Mouse (Mus musculus): ENCODE measurements at regions not wholly inside any gene's neighbourhood (a gene's known extent, or its start where the extent isn't known, plus 50 kb on each side); places are given as distances from the start of the nearest gene placed in this dataset.
A peak's percentile ranks its signal among the peaks of the same experiment; 100 is the strongest.
"Not testable (repeated sequence)": the region's sequence is repeated elsewhere in the genome, so short reads cannot be mapped to it uniquely, and the experiment has no call there.

- no peak for TF ChIP-seq CTCF (IDR thresholded peaks at IDR 0.05; ENCODE audit: low read depth)
- H3K4me3 ChIP-seq (ENCODE audit: low read depth, low read length): no peak overlapping the region
- H3K9me3 ChIP-seq (ENCODE audit: control insufficient read depth): no peaks in the 10 kb centered on the region
- H3K36me3 ChIP-seq (ENCODE audit: control insufficient read depth, insufficient read depth): no peaks in the 10 kb centered on the region
- H3K4me1 ChIP-seq (replicated peaks; ENCODE audit: control insufficient read depth, insufficient read depth, low read length): no peaks in the 10 kb centered on the region
- ATAC-seq: no peak
- no peaks in the 10 kb centered on the region for H3K27me3 ChIP-seq (replicated peaks; ENCODE audit: control insufficient read depth, insufficient read depth, low read length)
- 39% methylated on average over 10 of the region's 10 CpGs for WGBS
- no peak overlapping the region for H3K9ac ChIP-seq (ENCODE audit: low read depth, low read length)
- no peak overlapping the region for H3K4me2 ChIP-seq (replicated peaks; ENCODE audit: low read depth)
- H3K27ac ChIP-seq (ENCODE audit: low read depth, low read length): no peak overlapping the region
These were observed 295.0 kb downstream of the Diras2 start for GRCm38 (mm10) chr13:52236105-52236504.

GRCm38 (mm10) chr13:52239563-52239962 lies 291.5 kb downstream of the Diras2 start:
- no peaks in the 10 kb centered on the region for H3K27me3 ChIP-seq (replicated peaks; ENCODE audit: control insufficient read depth, insufficient read depth, low read length)
- H3K4me1 ChIP-seq (replicated peaks; ENCODE audit: control insufficient read depth, insufficient read depth, low read length): no peaks in the 10 kb centered on the region
- no peak overlapping the region for H3K4me2 ChIP-seq (replicated peaks; ENCODE audit: low read depth)
- ATAC-seq: no peak
- TF ChIP-seq CTCF (IDR thresholded peaks at IDR 0.05; ENCODE audit: low read depth): no peak
- no peaks in the 10 kb centered on the region for H3K9me3 ChIP-seq (ENCODE audit: control insufficient read depth)
- H3K27ac ChIP-seq (ENCODE audit: low read depth, low read length): no peak overlapping the region
- no peaks in the 10 kb centered on the region for H3K36me3 ChIP-seq (ENCODE audit: control insufficient read depth, insufficient read depth)
- no peak overlapping the region for H3K9ac ChIP-seq (ENCODE audit: low read depth, low read length)
- 95% methylated on average over 1 of the region's 1 CpGs for WGBS
- H3K4me3 ChIP-seq (ENCODE audit: low read depth, low read length): no peak overlapping the region

- 69% methylated on average over 1 of the region's 1 CpGs for WGBS
- Histone ChIP-seq H3K27ac (ENCODE audit: low read depth, low read length) (no peak overlapping the region), H3K4me1 (replicated peaks; ENCODE audit: control insufficient read depth, insufficient read depth, low read length) (no peaks in the 10 kb centered on the region), H3K27me3 (replicated peaks; ENCODE audit: control insufficient read depth, insufficient read depth, low read length) (no peaks in the 10 kb centered on the region), H3K36me3 (ENCODE audit: control insufficient read depth, insufficient read depth) (no peaks in the 10 kb centered on the region), H3K9me3 (ENCODE audit: control insufficient read depth) (no peaks in the 10 kb centered on the region), H3K4me2 (replicated peaks; ENCODE audit: low read depth) (no peak overlapping the region), H3K4me3 (ENCODE audit: low read depth, low read length) (no peak overlapping the region), H3K9ac (ENCODE audit: low read depth, low read length) (no peak overlapping the region)
- ATAC-seq: no peak
- TF ChIP-seq CTCF (IDR thresholded peaks at IDR 0.05; ENCODE audit: low read depth): no peak
These were observed 289.3 kb downstream of the Diras2 start for GRCm38 (mm10) chr13:52241761-52242160.

- H3K4me3 ChIP-seq (ENCODE audit: low read depth, low read length): no peak overlapping the region
- H3K9me3 ChIP-seq (ENCODE audit: control insufficient read depth): no peaks in the 10 kb centered on the region
- WGBS: 82% methylated on average over 2 of the region's 2 CpGs
- no peaks in the 10 kb centered on the region for H3K36me3 ChIP-seq (ENCODE audit: control insufficient read depth, insufficient read depth)
- no peaks in the 10 kb centered on the region for H3K27me3 ChIP-seq (replicated peaks; ENCODE audit: control insufficient read depth, insufficient read depth, low read length)
- H3K4me2 ChIP-seq (replicated peaks; ENCODE audit: low read depth): no peak overlapping the region
- ATAC-seq: no peak
- no peaks in the 10 kb centered on the region for H3K4me1 ChIP-seq (replicated peaks; ENCODE audit: control insufficient read depth, insufficient read depth, low read length)
- no peak overlapping the region for H3K27ac ChIP-seq (ENCODE audit: low read depth, low read length)
- no peak overlapping the region for H3K9ac ChIP-seq (ENCODE audit: low read depth, low read length)
- TF ChIP-seq CTCF (IDR thresholded peaks at IDR 0.05; ENCODE audit: low read depth): no peak
These were observed 281.6 kb downstream of the Diras2 start for GRCm38 (mm10) chr13:52249492-52249891.

GRCm38 (mm10) chr13:52250371-52250770 lies 280.7 kb downstream of the Diras2 start:
- H3K9ac ChIP-seq (ENCODE audit: low read depth, low read length): no peak overlapping the region
- H3K27me3 ChIP-seq (replicated peaks; ENCODE audit: control insufficient read depth, insufficient read depth, low read length): no peaks in the 10 kb centered on the region
- no peaks in the 10 kb centered on the region for H3K4me1 ChIP-seq (replicated peaks; ENCODE audit: control insufficient read depth, insufficient read depth, low read length)
- H3K9me3 ChIP-seq (ENCODE audit: control insufficient read depth): no peaks in the 10 kb centered on the region
- H3K4me3 ChIP-seq (ENCODE audit: low read depth, low read length): no peak overlapping the region
- TF ChIP-seq CTCF (IDR thresholded peaks at IDR 0.05; ENCODE audit: low read depth): peak; percentile 50
- WGBS: 46% methylated on average over 4 of the region's 4 CpGs
- no peaks in the 10 kb centered on the region for H3K36me3 ChIP-seq (ENCODE audit: control insufficient read depth, insufficient read depth)
- H3K4me2 ChIP-seq (replicated peaks; ENCODE audit: low read depth): no peak overlapping the region
- ATAC-seq: no peak
- no peak overlapping the region for H3K27ac ChIP-seq (ENCODE audit: low read depth, low read length)

GRCm38 (mm10) chr13:52252303-52252702 lies 278.8 kb downstream of the Diras2 start:
- Histone ChIP-seq H3K9ac (ENCODE audit: low read depth, low read length) (no peak overlapping the region), H3K36me3 (ENCODE audit: control insufficient read depth, insufficient read depth) (no peaks in the 10 kb centered on the region), H3K27ac (ENCODE audit: low read depth, low read length) (no peak overlapping the region), H3K9me3 (ENCODE audit: control insufficient read depth) (no peaks in the 10 kb centered on the region), H3K4me1 (replicated peaks; ENCODE audit: control insufficient read depth, insufficient read depth, low read length) (no peaks in the 10 kb centered on the region), H3K4me2 (replicated peaks; ENCODE audit: low read depth) (no peak overlapping the region), H3K4me3 (ENCODE audit: low read depth, low read length) (no peak overlapping the region), H3K27me3 (replicated peaks; ENCODE audit: control insufficient read depth, insufficient read depth, low read length) (no peaks in the 10 kb centered on the region)
- 57% methylated on average over 4 of the region's 4 CpGs for WGBS
- no peak for TF ChIP-seq CTCF (IDR thresholded peaks at IDR 0.05; ENCODE audit: low read depth)
- ATAC-seq: no peak

- not testable (repeated sequence) for ATAC-seq
These were observed 278.4 kb downstream of the Diras2 start for GRCm38 (mm10) chr13:52252726-52253125.

More at GRCm38 (mm10) chr13:52252726-52253125, 278.4 kb downstream of the Diras2 start:
- not testable (repeated sequence) for H3K9ac ChIP-seq (ENCODE audit: low read depth, low read length); H3K4me2 ChIP-seq (replicated peaks; ENCODE audit: low read depth); H3K27ac ChIP-seq (ENCODE audit: low read depth, low read length); H3K36me3 ChIP-seq (ENCODE audit: control insufficient read depth, insufficient read depth); H3K27me3 ChIP-seq (replicated peaks; ENCODE audit: control insufficient read depth, insufficient read depth, low read length); H3K4me3 ChIP-seq (ENCODE audit: low read depth, low read length); H3K4me1 ChIP-seq (replicated peaks; ENCODE audit: control insufficient read depth, insufficient read depth, low read length); H3K9me3 ChIP-seq (ENCODE audit: control insufficient read depth)
- WGBS: 46% methylated on average over 6 of the region's 6 CpGs
